Mouse (Mus musculus): ENCODE results near the gene Dnaja3.

DNA sequence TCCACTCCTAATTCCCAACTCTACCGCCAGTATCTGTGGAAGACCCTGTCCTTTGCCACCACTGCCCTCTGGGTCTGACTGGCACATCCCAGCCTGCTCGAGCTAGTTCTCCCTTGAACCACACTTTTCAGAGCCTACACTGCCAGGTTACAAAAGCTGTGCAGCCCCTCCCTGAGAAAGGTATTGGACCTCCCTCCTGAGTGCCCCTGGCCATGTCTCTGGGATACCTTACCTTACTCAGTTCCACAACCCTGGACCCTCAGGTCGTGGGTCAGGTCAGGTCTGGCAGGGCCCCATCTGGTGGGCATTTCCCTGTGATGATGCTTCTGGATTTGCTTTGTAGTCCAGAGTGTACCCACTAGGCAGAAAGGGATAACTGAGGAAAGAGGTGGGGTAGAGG is 40.2 kb upstream of the Dnaja3 start:
- TF ChIP-seq POLR2A (IDR thresholded peaks at IDR 0.05; ENCODE audit: low read depth, low read length), result no peak
- no peak for TF ChIP-seq CTCF (IDR thresholded peaks at IDR 0.05; ENCODE audit: extremely low read depth, insufficient read length, insufficient replicate concordance, low read depth, low read length)

All from small intestine, adult 2 months (tissue).